Mouse (Mus musculus) lung, postnatal 14 days (tissue): ENCODE results near the gene Pisd.
"Not testable (repeated sequence)": the region's sequence is repeated elsewhere in the genome, so short reads cannot be mapped to it uniquely, and the experiment has no call there.

Source experiments
- DNase-seq: peaks from one replicate; pipeline ENCODE4 v3.0.0; 2021

Gene Pisd

DNA sequence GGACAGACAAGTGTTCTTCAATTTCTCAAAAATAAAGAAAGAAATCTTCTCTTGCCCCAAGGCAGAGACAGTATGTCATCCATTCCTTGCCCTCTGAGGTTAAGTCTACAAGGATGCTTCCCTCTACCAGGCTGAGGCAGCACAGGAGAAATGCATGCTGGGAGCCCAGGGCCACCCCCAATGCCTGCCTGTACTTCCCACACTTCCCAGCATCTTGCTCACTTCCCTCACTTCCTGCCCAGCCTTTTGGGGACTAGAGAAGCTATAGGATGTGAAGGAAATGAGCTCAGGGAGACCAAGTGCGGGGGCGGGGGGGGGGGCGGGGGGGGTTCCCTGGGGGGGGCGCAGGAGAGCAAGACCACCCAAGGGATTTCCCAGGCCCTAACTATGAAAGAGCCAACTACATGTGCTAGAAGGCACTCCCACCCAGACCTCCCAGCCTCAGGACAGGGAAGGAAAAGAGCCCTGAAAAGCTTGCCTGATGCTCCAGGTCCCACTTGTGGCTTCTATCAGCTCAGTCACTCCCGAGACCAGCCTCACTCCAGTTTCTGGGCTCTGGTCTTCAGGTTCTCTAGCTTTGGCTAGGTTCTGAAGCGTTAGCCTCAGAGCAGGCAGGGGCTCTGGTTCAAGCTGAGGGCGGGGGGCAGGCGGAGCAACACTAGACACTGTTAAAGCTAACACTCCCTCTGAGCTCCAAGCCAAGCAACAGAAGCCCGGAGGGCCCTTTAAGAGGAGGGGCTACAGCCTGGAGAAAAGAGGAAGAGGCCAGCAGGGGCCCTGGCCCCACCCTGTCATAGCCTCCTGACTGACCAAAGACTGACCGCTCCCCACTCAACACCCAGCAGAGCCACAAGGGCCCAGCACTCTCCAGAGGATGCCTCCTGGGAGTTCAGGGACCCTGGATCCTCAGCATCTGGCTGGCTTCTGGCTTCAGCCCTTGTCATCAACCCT is 39.5 kb downstream of the Pisd start:
- peak; percentile 85 for DNase-seq

- peak; percentile 49 for DNase-seq
Measured at GRCm38 (mm10) chr5:32742149-32742548, 43.3 kb downstream of the Pisd start.

GRCm38 (mm10) chr5:32741377-32741776 is 44.1 kb downstream of the Pisd start:
- DNase-seq: not testable (repeated sequence)

- not testable (repeated sequence) for DNase-seq
Measured at GRCm38 (mm10) chr5:32740850-32741249, 44.6 kb downstream of the Pisd start.

DNA sequence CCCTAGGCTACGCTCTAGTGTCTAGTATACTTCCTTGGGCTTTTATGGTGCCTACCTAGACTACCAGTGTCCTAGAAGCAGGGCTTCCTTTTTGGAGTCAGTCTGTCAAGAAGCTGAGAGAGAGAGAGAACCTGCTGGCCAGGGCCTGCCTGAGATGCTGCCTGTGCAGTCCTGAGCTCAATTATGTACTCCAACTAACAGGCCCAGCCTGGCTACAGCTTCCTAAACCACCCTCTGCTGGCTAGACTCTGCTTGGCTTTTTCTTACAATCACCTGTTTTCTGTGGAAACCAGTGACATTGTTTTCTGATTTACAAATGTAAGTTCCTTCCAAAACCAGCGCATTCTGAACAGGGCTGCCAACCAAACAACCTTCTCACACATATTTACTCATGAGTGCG is 45.3 kb downstream of the Pisd start:
- DNase-seq: no peak

DNA sequence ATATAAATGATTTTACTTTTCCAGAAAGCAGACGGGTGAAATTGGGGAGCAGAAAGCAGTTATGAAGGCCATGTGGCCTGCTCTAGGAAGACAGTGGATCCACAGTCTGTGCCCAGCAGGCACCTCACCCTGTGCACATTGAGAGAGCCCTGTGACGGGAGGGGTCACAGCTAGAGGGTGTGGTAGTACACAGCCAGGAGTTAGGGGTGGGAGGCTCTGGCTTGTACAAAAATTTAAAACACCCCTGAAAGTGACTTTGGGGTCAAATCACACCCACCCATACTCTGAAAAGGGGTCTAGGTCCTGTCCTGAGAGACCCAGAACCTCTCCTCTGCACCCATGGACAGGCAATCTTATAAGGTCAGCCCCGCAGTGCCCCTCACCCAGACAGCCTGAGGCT is 48.7 kb downstream of the Pisd start:
- not testable (repeated sequence) for DNase-seq

DNA sequence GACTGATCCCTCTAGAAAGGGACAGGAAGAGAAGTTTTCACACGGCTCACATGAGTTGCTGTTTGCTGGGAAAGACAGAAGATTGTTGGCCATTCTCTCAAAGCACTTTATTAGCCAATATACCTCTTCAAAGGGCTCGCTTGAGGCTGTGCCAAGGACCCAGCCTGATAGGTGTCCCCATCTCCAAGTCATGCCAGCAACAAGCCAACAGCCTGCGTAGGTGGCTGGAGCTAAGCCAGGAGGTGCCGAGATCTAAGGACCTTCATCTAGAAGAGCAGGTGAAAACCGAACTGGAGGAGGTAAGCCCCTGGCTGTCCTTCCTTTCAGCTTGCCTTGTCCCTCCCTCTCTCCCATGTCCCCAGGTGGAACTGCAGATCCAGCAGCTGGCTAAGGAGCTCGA is 49.7 kb downstream of the Pisd start:
- DNase-seq: peak; percentile 35

DNA sequence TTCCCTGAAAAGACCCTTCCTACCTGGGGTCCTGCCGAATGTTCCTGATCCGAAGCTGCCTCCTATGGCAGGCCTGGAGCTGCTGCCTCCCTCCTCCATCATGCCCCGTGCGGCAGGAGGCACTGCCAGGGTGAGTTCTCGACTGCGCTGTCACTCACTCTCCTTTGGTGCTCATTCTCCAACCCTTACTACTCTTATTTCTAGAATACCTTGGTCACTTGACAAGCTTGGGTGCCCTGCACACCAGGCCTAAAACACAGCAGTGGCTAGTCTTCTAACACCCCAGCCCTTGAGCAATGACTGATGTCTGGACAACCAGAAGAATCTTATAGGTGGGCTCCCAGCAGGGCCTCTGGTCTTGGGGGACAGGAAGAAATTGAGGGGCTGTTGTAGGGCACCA is 51.6 kb downstream of the Pisd start:
- DNase-seq: not testable (repeated sequence)

GRCm38 (mm10) chr5:32728851-32729250 is 56.6 kb downstream of the Pisd start:
- DNase-seq: no peak

- DNase-seq: no peak
Measured at GRCm38 (mm10) chr5:32728300-32728699, 57.1 kb downstream of the Pisd start.

- DNase-seq: not testable (repeated sequence)
Measured at GRCm38 (mm10) chr5:32725397-32725796, 60.0 kb downstream of the Pisd start.

- no peak for DNase-seq
Measured at GRCm38 (mm10) chr5:32723981-32724380, 61.5 kb downstream of the Pisd start.

GRCm38 (mm10) chr5:32722711-32723110 is 62.7 kb downstream of the Pisd start:
- not testable (repeated sequence) for DNase-seq

- DNase-seq: no peak
Measured at GRCm38 (mm10) chr5:32722263-32722662, 63.2 kb downstream of the Pisd start.

GRCm38 (mm10) chr5:32721316-32721715 is 64.1 kb downstream of the Pisd start:
- DNase-seq: no peak

DNA sequence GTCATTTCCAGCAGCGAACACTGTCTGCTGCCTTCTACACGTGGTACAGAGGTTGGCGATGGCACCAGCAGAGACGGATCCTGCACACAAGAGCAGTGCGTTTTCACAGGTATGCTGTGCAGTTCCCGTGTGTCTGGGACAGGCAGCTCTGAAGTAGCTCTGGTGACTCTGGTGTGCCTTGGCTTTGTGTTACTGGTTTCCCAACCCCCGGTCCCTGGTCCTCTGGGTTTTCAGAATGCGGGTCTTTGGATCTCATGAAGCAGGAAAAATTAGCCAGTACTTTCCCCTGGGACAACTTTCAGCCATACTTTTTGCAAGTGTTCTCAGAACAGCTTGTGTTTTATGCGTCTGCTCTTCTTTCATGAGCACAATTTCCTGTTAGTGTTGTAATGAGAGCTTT is 65.0 kb downstream of the Pisd start:
- no peak for DNase-seq

- no peak for DNase-seq
Measured at GRCm38 (mm10) chr5:32718916-32719315, 66.5 kb downstream of the Pisd start.

- DNase-seq: no peak
Measured at GRCm38 (mm10) chr5:32717726-32718125, 67.7 kb downstream of the Pisd start.

DNA sequence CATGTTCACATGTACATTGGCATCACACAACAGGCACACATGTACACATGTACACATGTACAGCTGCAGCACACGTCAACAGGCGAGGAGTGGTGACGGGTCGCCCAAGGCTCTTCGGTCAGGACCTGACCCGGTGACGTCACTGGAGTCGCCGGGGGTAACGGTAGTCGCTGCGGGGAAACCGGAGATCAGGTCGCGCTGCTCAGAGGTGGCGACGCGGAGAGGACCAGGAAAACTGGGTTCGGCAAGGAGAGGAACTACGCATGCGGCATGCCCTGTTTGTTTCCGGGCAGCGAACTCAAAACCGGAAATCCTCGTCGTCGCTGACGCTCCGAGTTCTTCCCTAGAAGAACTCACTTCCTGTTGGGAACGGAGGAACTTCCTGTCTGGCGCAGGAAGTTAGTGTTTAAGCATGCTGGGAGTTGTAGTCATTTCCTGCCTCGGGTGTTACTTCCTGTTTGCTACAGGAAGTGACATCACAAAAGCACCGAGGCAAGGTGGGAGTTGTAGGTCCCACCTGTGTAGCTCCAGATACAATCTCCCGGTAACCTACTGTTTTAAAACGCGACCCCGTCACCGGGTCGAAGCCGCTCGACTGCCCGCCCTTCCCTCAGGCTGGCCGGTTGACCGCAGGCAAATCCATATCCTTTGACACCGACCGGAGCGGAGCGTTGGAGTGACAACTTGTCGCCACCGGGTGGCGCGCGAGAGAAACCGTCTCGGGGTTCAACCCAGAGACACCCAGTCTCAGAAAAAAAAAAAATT is 71.6 kb downstream of the Pisd start:
- DNase-seq: peak; percentile 88

- no peak for DNase-seq
Measured at GRCm38 (mm10) chr5:32713042-32713702, 72.3 kb downstream of the Pisd start.

DNA sequence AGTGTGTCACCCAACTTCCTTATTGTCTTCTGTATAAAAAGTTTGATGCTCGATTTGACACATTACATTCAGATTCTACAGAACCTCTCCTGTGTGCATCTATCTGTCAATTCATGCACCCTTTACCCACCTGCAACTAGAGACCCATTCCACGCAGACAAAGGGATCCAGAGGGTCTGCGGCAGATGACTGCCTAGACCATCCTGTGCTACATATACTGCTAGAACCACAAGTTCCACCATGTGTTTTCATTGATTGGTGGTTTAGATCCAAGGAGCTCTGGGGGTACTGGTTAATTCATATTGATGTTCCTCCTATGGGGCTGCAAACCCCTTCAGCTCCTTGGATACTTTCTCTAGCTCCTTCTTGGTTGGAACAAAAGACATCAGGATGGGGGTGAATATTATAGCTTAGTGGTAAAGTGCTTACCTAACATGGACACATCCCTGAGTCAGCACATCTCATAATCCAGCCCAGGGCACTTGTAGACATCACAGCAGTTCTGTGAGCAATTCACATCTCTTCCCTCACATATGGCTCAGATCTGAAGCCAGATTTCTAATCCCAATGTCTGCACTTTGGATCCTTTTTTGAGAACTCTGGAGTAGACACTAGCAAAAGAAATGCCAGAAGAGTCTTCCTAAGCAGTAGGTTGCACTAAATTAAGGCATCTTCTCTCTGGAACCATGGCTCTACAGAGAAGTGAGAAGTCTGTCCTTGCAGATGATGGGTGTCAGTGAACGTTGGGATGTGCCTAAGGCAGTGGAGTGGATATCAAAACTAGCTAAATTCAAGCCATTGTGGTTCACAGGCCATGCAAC is 73.0 kb downstream of the Pisd start:
- no peak for DNase-seq

GRCm38 (mm10) chr5:32711485-32711884 is 74.0 kb downstream of the Pisd start:
- no peak for DNase-seq
